Mouse (Mus musculus) ZHBTc4 (cell line): ENCODE results near the gene Aqp7.

Experiments
- DNase-seq: peaks from one replicate; pipeline ENCODE4 v3.0.0-alpha.2; 2011; ENCODE audit warnings: low read depth, low spot score

The Aqp7 gene

DNA sequence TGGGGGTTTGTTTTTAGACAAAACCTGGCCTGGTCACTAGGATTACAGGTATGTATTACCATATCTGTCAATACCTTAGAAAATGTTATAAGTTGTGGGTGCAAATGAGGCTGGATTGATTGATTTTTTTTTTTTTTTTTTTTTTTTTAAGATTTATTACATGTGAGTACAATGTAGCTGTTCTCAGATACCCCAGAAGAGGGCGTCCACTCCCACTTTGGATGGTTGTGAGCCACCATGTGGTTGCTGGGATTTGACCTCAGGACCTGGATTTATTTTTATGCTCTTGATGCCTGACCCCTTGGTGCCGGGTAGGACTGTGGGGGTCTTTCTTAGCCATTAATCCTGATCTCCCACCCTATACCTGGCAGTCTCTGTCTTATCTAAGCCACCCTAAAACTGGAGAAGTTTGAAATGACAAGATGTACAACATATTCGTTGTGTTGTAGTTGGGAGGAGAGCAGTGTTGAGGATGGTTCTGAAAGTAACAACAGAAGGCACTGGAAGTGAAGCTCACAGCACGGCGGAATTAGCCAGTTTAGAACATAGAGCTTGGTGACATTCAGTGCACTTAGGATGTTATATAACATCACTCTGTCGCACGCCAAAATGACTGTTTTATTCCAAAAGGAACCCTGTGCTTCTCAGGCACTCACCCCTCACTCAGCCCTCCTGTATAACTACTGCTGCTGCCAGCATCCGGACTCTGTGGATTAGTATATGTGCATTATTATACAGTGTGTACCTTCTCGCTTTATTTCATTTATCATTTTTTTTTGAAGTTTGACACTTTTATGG, 46.9 kb downstream of the Aqp7 start:
- DNase-seq: peak; percentile 69

GRCm38 (mm10) chr4:41000271-41000670, 47.7 kb downstream of the Aqp7 start:
- no peak for DNase-seq

DNA sequence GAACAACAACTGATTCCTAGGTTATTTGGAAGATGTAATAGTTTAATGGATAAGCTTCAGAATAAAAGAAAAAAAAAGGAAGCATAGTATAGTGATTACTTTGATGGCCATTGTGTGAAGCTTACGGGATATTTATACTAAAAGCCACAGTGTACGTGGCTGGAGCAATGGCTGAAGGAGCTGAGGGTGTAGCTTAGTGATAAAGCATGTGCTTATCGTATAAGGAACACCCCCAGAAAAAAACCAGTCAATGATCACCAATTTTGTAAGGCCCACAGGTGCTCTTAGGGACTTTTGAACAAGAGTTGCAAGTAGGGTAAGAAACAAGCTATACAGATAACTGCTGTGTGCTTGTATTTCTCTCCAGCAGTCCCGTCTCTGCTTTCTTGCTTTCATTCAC, 50.0 kb downstream of the Aqp7 start:
- no peak for DNase-seq

GRCm38 (mm10) chr4:40996302-40996701, 51.6 kb downstream of the Aqp7 start:
- DNase-seq: no peak

- DNase-seq: no peak
Observed at GRCm38 (mm10) chr4:40989633-40990032, 58.3 kb downstream of the Aqp7 start.

DNA sequence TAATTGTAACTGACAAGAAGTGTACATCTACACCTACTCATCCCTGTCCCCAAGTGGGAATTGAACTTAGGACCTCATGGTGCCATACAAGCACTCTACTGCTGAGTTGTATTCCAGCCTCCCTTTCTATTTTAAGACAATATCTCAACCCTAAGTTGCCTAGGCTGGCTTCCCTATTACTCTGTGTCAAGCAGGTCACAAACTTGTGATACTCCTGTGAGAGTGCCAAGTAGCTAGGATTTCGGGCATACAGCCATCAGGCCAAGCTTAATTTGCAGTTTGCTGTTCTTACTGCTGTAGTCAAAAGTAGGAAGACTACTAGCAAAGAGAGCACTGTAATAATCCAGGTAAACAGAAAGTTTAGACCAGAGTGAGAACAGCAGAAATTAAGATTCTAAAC, 64.3 kb downstream of the Aqp7 start:
- DNase-seq: no peak
